Mouse (Mus musculus) embryo, embryonic 9.5 days (tissue): ENCODE measurements around the gene Tpm3-rs7.
"Not testable (repeated sequence)": the region's sequence is repeated elsewhere in the genome, so short reads cannot be mapped to it uniquely, and the experiment has no call there.

Source experiments
- DNase-seq: peaks from one replicate; pipeline ENCODE4 v3.0.0-alpha.2; 2017; ENCODE audit errors: extremely low spot score

Gene Tpm3-rs7

GRCm38 (mm10) chr14:113314499-113314898, at the start of gene Tpm3-rs7:
Tpm3-rs7 (plus strand) TSS chr14:113314608.
- DNase-seq = not testable (repeated sequence)

GRCm38 (mm10) chr14:113317023-113317422, 2.6 kb downstream of the Tpm3-rs7 start:
- DNase-seq = no peak

- no peak for DNase-seq
These were observed 49.0 kb downstream of the Tpm3-rs7 start for GRCm38 (mm10) chr14:113363361-113363760.
